Mouse (Mus musculus) testis, adult 2 months (tissue): ENCODE results near the gene Rcvrn.

Source experiments
- CTCF ChIP-seq: fragments of 200-500 bp; IDR thresholded peaks from 2 replicates; pipeline ENCODE4 v1.5.1; 2012; ENCODE audit warnings: low read depth, mild to moderate bottlenecking, inconsistent platforms, low read length, moderate library complexity; ENCODE audit not compliant: control insufficient read depth, insufficient read depth, insufficient replicate concordance
- POLR2A ChIP-seq: fragments of 200-500 bp; IDR thresholded peaks from 2 replicates; pipeline ENCODE4 v1.6.1; 2012; ENCODE audit warnings: low read depth, mild to moderate bottlenecking, inconsistent platforms, low read length, moderate library complexity; ENCODE audit not compliant: control insufficient read depth

DNA sequence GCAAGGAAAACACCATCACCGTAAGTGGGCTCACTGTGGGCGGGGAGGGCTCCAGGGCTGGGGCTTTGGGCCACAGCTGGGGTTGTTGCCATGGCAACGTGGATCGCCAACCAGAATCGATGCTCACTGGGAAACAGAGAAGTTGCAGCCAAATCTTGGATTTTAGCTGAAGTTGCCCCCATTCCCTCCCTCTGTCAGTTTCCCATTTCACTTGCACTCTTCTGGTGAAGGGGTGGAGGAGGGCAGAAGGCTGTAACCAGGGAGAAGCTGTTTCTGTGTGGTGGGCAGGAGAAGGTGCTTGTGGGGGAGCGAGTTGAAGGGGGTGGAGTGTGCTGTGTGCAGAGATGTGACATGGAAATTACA is 42.3 kb upstream of the Rcvrn start:
- no peak for TF ChIP-seq CTCF
- no peak for TF ChIP-seq POLR2A
